Mouse (Mus musculus) MEL (cell line): Measurements from ENCODE around the gene Traf3.

Experiments used
- CTCF ChIP-seq, 3 experiments: IDR thresholded peaks in 2 of 3; conservative IDR thresholded peaks in 1 of 3; 2 replicates each; pipeline ENCODE4 v1.5.1; 2011 to 2012; ENCODE audit warnings: low read length in 3 of 3, low read depth in 2 of 3, mild to moderate bottlenecking in 2 of 3, improper control_type of control experiment in 1 of 3, inconsistent platforms in 1 of 3, mixed read lengths in 1 of 3, moderate library complexity in 1 of 3; ENCODE audit not compliant: control insufficient read depth in 1 of 3, insufficient read depth in 1 of 3, poor library complexity in 1 of 3, severe bottlenecking in 1 of 3
- EP300 ChIP-seq, 2 experiments: IDR thresholded peaks; 2 replicates each; pipeline ENCODE4 v1.6.1; 2011; ENCODE audit warnings: improper control_type of control experiment in 2 of 2, low read length in 2 of 2, low read depth in 1 of 2, mild to moderate bottlenecking in 1 of 2
- ETS1 ChIP-seq: IDR thresholded peaks from 2 replicates; pipeline ENCODE4 v1.6.1; 2012; ENCODE audit warnings: low read depth, mild to moderate bottlenecking, inconsistent platforms, low read length, improper control_type of control experiment, moderate library complexity
- GABPA ChIP-seq: IDR thresholded peaks from 2 replicates; pipeline ENCODE4 v1.6.1; 2012; ENCODE audit warnings: low read depth, mild to moderate bottlenecking, inconsistent platforms, low read length, improper control_type of control experiment, moderate library complexity
- GATA1 ChIP-seq: IDR thresholded peaks from 2 replicates; pipeline ENCODE4 v1.6.1; 2011; ENCODE audit warnings: low read depth, low read length, improper control_type of control experiment
- HCFC1 ChIP-seq: IDR thresholded peaks from 2 replicates; pipeline ENCODE4 v1.6.1; 2012; ENCODE audit warnings: low read depth, mild to moderate bottlenecking, inconsistent platforms, low read length, improper control_type of control experiment, moderate library complexity
- JUND ChIP-seq: IDR thresholded peaks from 2 replicates; pipeline ENCODE4 v1.6.1; 2011; ENCODE audit warnings: low read depth, mild to moderate bottlenecking, improper control_type of control experiment, low read length
- KAT2A ChIP-seq: conservative IDR thresholded peaks from 2 replicates; pipeline ENCODE4 v1.6.1; 2012; ENCODE audit warnings: low read depth, low read length, improper control_type of control experiment, inconsistent platforms
- POLR2A ChIP-seq, 2 experiments: IDR thresholded peaks; 2 replicates each; pipeline ENCODE4 v1.6.1; 2011 to 2012; ENCODE audit warnings: low read length in 2 of 2, mild to moderate bottlenecking in 2 of 2, control low read depth in 1 of 2, improper control_type of control experiment in 1 of 2, low read depth in 1 of 2, moderate library complexity in 1 of 2; ENCODE audit not compliant: control insufficient read depth in 1 of 2, insufficient read depth in 1 of 2, poor library complexity in 1 of 2
- RAD21 ChIP-seq: IDR thresholded peaks from 2 replicates; pipeline ENCODE4 v1.6.1; 2011; ENCODE audit warnings: mild to moderate bottlenecking, low read depth, low read length, improper control_type of control experiment
- SIN3A ChIP-seq: IDR thresholded peaks from 2 replicates; pipeline ENCODE4 v1.6.1; 2012; ENCODE audit warnings: low read length, improper control_type of control experiment, inconsistent platforms
- ZNF384 ChIP-seq: IDR thresholded peaks from 2 replicates; pipeline ENCODE4 v1.6.1; 2012; ENCODE audit warnings: low read depth, mild to moderate bottlenecking, inconsistent platforms, low read length, improper control_type of control experiment

- TF ChIP-seq JUND (no peak), ETS1 (no peak), CTCF (IDR thresholded peaks at IDR 0.05 in 2 of 3, conservative IDR thresholded peaks at IDR 0.05 in 1 of 3; ENCODE audit: control insufficient read depth in 1 of 3, insufficient read depth in 1 of 3, low read depth in 2 of 3, low read length in 3 of 3, poor library complexity in 1 of 3, severe bottlenecking in 1 of 3) (no peak), EP300 (IDR thresholded peaks at IDR 0.05; ENCODE audit: low read depth in 1 of 2, low read length in 2 of 2) (no peak), HCFC1 (no peak), POLR2A (IDR thresholded peaks at IDR 0.05; ENCODE audit: control insufficient read depth in 1 of 2, insufficient read depth in 1 of 2, low read depth in 1 of 2, low read length in 2 of 2, poor library complexity in 1 of 2) (no peak), RAD21 (no peak), KAT2A (no peak), GABPA (no peak), GATA1 (no peak), SIN3A (no peak), ZNF384 (no peak)
Measured at GRCm38 (mm10) chr12:111145269-111145668, 20.9 kb upstream of the Traf3 start.
